Mouse (Mus musculus): ENCODE data around the gene Mymk.
A peak's percentile ranks its signal among the peaks of the same experiment; 100 is the strongest.

The Mymk gene

DNA sequence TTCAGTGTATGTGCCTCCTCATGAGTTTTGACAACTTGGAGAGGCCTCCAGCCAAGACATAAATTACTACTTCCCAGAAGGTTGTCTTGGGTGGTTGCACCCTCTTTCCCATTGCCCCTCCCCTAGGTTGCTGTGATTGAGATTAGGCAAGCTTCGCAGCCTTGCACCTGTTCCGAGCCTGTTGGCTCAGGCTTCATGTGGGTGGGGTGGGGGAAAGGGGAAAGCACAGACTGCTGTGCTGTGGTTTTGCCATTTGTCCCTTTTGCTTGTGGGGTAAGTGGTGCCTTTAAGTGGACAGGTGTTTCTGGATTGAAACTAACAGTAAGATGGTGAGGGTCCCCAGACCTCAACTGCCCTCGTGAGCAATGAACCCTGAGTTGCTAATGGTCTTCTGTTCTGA, 36.0 kb downstream of the Mymk start:
- DNase-seq (ENCODE audit: low read depth, low spot score) = no peak

DNA sequence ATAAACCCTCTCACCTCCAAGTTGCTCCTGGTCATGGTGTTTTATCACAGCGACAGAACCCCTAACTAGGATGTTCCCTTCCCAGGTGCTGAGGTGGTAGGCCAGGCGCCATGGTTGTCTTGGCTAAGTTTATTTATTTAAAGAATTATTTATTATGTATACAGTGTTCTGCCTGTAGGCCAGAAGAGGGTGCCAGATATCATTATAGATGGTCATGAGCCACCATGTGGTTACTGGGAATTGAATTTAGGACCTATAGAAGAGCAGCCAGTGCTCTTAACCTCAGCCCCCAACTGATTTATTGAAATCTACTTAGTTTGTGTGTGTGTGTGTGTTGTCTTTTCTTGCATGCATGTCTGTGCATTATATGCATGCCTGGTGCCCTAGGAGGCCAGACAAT, 39.6 kb downstream of the Mymk start:
- DNase-seq (ENCODE audit: low read depth, low spot score) = no peak

DNA sequence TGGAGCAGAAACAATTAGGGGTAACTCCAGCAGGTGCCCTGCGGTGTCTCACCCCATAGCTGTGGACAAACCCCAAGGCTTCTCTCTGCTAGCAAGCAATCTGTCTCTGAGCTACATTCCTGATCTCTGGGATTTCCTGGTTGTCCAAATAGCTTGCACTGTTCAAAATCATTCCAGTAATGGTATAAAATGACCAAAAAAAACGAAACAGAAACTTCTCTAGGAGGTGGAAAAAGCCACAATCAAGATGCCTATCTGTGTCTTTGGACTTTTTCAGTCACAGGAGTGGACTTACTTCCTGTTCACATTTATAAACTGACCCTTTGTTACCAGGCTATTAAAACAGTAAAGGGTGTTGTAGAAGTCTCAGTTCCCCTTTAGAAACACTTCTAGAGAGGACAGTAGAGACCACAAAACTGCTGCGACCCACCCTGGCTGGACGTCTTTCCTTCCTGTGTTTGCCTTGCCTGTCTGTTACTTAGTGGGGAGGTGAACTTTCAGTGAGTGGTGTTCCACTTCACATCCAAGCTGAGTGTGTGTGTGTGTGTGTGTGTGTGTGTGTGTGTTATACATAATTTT, 43.5 kb downstream of the Mymk start:
- no peak for DNase-seq (ENCODE audit: low read depth, low spot score)

DNA sequence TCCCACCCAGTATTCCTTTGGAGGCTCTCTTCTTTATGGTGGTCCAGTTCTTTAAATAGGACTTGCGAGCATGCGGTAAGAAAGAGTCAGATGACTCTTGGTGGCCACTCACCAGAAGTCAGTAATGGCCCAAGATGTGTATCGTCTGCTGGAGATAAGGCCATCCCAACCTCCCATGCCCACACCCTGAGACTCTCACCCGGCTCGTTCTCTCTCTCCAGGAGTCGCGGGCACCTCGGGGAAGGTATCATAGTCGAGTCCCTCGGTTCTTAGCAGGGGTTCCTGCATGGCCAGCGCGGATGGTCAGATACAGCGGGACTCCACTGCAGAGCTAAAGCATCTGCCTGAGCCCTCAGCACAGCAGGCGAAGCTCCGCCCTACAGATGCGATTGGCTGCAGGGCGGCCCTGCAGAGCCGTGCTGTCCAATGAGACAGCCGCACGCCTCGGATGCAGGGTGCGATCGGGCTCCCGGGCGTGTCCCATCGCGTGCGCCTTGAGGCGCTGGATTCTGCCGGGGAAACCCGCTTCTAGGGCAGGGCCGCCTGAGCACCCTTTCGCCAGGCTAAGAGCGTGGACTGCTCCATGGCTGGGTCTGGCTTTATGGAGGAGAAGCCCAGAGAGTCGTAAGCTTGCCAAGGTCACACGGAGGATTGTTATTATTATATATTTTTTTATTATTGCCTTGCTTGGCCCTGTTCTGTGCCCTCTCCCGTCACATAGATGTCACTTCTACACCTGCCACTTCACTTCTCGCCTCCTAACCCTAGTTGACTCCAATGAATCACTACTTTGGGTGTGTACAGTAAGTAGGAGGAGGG, 44.2 kb downstream of the Mymk start, which contains the start of gene Slc2a6:
Slc2a6 (minus strand) TSS at position 381 of the 819 bp plus-strand sequence.
- DNase-seq (ENCODE audit: low read depth, low spot score) = peak; percentile 79

DNA sequence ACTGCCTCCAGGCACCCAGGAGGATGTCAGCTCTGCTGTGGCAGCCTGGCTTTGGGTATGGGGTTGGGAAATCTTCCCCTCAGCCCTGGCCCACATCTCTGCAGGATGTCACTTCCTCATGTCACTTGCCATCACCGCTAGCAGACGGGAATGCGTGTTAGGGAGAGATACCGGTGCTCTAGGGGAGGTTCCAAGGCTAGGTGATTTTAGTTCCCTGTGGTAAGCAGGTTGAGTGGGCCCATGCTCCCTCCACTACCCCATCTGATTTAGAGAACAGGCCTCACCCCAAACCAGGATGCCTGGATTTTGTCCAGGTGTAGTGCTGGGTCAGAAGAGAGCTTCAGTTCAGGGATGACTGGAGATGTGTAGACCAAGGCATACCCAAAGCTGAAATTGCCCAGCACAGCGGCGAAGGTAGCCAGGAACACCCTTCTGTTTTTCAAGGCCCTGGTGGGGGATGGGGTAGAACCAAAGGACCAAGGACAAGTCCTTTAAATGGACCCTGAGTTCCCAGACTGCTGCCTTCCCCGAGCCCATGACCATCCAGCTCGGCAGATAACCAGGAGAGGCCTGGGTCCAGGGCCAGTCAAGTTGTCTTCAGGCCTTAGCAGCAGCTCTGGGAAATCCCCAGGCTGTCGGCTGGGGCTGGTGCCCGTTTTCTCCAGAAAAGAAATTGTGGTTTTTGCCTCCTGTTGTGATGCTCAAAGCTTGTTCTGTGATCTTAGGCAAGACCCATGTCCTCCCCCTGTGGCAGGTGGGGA, 44.9 kb downstream of the Mymk start:
- DNase-seq (ENCODE audit: low read depth, low spot score) = no peak

DNA sequence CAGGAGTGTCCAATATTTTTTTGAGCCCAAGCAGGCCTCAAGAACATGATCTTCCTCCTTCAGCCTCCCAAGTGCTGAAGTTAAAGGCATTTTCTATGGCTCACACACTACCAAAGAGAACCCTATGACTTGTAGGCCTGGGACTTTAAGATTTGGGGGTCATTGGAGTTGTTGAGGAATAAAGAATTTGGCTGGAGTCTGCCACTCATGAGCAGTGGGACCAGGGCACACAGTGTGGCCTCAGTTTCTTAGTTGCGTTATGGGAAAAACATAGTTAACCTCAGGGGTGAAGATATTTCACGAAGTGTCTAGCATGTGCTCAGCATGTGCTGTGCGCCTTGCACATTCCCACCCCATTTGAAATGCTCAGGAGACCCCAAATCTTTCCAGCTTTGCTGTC, 45.6 kb downstream of the Mymk start:
- DNase-seq (ENCODE audit: low read depth, low spot score) = no peak

DNA sequence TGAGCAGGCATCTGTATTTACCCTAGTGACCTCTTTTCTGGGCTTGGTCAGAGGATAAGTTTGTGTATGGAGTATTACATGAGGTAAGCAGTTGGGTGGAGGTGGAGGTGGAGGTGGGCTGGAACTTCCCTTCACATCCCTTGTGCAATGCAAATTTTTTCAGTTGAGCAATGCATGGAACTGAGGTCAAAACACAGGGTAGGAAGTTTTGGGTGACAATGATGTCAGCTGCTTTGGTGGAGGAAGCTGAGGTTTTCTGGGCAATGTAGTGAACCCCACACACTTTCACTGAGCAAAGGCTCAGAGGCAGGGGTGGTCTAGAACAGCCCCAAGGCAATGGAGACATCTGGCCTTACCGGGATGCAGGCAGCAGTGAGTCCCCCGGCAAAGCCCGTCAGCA, 46.4 kb downstream of the Mymk start:
- DNase-seq (ENCODE audit: low read depth, low spot score) = no peak

DNA sequence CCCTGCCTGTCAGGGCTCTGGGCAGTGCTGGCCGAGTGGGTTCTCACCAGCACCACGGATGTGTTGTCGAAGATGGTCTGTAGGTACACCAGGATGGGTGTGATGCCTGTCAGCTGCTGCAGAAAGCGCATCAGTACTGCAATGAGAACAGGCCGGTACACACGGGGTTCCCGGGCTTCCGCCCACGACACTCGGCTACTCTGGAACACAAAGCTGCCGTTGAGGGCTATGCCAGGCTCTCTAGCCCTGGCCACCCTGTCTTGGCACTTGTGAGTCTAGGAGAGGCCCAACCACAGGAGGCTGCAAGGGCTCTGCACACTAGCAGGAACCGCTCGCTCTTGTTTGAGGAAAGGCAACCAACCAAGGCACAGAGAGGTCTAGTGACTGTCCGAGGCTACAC, 47.8 kb downstream of the Mymk start:
- DNase-seq (ENCODE audit: low read depth, low spot score) = no peak

DNA sequence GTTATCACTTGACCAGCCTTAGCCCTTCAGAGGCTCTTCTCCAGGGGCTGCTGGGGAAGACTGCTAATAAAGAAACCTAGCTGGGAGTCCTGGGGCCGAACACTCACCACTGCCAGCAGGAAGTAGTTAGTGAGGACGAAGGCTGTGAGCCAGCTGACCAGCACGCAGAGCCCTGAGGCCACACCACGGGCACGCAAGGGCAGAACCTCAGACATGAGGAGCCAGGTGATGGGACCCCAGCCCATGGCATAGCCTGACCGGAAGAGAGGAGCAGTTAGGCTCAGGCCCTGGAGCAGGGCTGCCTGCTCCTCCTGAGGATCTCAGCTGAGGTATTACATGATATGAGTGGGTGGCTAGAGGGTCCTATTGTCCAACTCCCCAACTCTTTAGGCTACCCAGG, 49.4 kb downstream of the Mymk start:
- no peak for DNase-seq (ENCODE audit: low read depth, low spot score)

DNA sequence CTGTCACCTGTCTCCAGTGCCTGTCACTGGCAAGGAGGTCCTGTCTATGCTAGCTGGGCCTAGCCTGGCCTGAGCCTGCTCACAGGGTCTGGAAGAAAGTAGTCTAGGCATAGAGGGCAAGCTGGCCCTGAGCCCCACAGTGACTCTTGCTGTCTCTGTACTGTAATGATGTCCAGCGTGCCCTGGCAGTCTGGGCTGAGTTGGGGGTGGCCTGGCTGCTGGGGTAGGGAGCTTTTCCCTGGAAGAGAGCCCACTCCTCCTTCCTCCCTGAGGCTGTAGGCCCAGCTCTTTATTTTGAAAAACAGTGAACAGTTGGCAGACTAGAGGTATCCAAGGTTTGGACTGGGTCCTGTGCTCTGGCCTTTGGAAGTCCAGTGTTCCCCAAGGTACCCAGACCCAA, 50.9 kb downstream of the Mymk start:
- DNase-seq (ENCODE audit: low read depth, low spot score) = no peak

DNA sequence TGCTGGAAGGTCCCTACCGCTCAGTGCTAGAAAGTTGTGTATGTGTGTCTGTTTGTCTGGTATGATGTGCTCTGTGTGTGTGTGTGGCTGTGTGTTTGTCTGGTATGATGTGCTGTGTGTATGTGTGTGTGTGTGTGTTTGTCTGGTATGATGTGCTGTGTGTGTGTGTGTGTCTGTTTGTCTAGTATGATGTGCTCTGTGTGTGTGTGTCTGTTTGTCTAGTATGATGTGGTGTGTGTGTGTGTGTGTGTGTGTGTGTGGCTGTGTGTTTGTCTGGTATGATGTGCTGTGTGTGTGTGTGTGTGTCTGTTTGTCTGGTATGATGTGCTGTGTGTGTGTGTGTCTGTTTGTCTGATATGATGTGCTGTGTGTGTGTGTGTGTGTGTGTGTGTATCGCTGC, 52.4 kb downstream of the Mymk start:
- DNase-seq (ENCODE audit: low read depth, low spot score) = no peak

DNA sequence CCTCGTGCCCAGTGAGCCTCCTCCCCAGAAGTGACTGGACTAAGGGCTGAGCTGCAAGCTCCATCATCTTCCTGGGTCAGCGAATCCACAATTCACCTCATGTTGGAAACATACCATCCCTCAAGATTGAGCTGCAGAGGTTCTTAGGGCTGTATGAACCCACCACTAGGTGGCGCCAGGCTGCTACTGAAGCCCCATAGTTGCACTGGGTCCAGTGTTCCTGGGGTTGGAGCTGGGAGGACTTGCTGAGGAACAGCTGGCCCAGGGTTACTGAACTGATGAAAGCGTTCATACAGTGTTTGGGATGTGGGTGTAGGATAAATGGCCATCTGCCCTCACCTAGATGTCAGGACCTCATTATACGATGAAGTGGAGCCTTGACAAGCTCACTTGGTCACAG, 54.2 kb downstream of the Mymk start:
- peak; percentile 70 for DNase-seq (ENCODE audit: low read depth, low spot score)
